Mouse (Mus musculus): ENCODE measurements around the gene Ppp1r3a. TPM values are rescaled to one million over a fixed set of nuclear protein-coding genes. Genes with fewer than 3 reads are reported as not detected.
"Not testable (repeated sequence)": the region's sequence is repeated elsewhere in the genome, so short reads cannot be mapped to it uniquely, and the experiment has no call there.

Gene Ppp1r3a
- polyA plus RNA-seq, 1 experiment from 2014 or later = not detected

GRCm38 (mm10) chr6:14667651-14668050, 87.4 kb downstream of the Ppp1r3a start:
- not testable (repeated sequence) for H3K27ac ChIP-seq (replicated peaks; ENCODE audit: low read depth, low read length); H3K36me3 ChIP-seq (ENCODE audit: control insufficient read depth, insufficient read depth, low read length); ATAC-seq (ENCODE audit: low FRiP score, low TSS enrichment); H3K4me2 ChIP-seq (ENCODE audit: low read length); H3K4me1 ChIP-seq (ENCODE audit: control insufficient read depth, insufficient read depth, low read length); H3K4me3 ChIP-seq (replicated peaks; ENCODE audit: low read depth, low read length); H3K9ac ChIP-seq (replicated peaks; ENCODE audit: low read length); H3K27me3 ChIP-seq (ENCODE audit: control insufficient read depth, insufficient read depth, low read length); H3K9me3 ChIP-seq (ENCODE audit: control insufficient read depth, low read length); DNase-seq
- WGBS = 90% methylated on average over 2 of the region's 2 CpGs

Other genes with a start within 250 kb of the Ppp1r3a start
- gene Foxp2, start 146.1 kb upstream of the Ppp1r3a start, polyA plus RNA-seq (2014; fragmentation: Nextera tagmentation; extraction: Ambion mirVana) = 102 and 106 TPM in 2 replicates